Mouse (Mus musculus) lung, adult 18-20 months (tissue): Measurements from ENCODE around the gene Cldn4.
"Not testable (repeated sequence)": the region's sequence is repeated elsewhere in the genome, so short reads cannot be mapped to it uniquely, and the experiment has no call there.

Source experiments
- DNase-seq, 2 experiments: peaks; one replicate each; pipeline ENCODE4 v3.0.0; 2022; ENCODE audit warnings: mixed read lengths in 2 of 2

Gene Cldn4

GRCm38 (mm10) chr5:134963546-134963945 lies 16.8 kb upstream of the Cldn4 start:
- DNase-seq: peak; percentile 53 to 76

- no peak for DNase-seq
These were observed 14.8 kb upstream of the Cldn4 start for GRCm38 (mm10) chr5:134961519-134961918.

GRCm38 (mm10) chr5:134960430-134960829 lies 13.7 kb upstream of the Cldn4 start:
- no peak for DNase-seq

- no peak for DNase-seq
These were observed 12.4 kb upstream of the Cldn4 start for GRCm38 (mm10) chr5:134959114-134959513.

- no peak for DNase-seq
These were observed 8.8 kb upstream of the Cldn4 start for GRCm38 (mm10) chr5:134955491-134955890.

- peak; percentile 81 to 87 for DNase-seq
These were observed 4.5 kb upstream of the Cldn4 start for GRCm38 (mm10) chr5:134951053-134951884.

- no peak for DNase-seq
These were observed 1.3 kb upstream of the Cldn4 start for GRCm38 (mm10) chr5:134948085-134948439.

- DNase-seq: peak; percentile 27 to 57
These were observed 818 bp upstream of the Cldn4 start for GRCm38 (mm10) chr5:134947420-134948084.

GRCm38 (mm10) chr5:134946063-134946856 lies 474 bp downstream of the Cldn4 start:
- DNase-seq: no peak

- no peak for DNase-seq
These were observed 1.3 kb downstream of the Cldn4 start for GRCm38 (mm10) chr5:134945266-134945959.

GRCm38 (mm10) chr5:134944179-134944578 lies 2.6 kb downstream of the Cldn4 start:
- DNase-seq: no peak

- DNase-seq: no peak
These were observed 4.0 kb downstream of the Cldn4 start for GRCm38 (mm10) chr5:134942740-134943139.

GRCm38 (mm10) chr5:134941472-134942209 lies 5.1 kb downstream of the Cldn4 start:
- no peak for DNase-seq

- DNase-seq: not testable (repeated sequence)
These were observed 7.2 kb downstream of the Cldn4 start for GRCm38 (mm10) chr5:134939554-134939953.

GRCm38 (mm10) chr5:134939069-134939468 lies 7.7 kb downstream of the Cldn4 start:
- no peak for DNase-seq

GRCm38 (mm10) chr5:134936626-134937185 lies 10.0 kb downstream of the Cldn4 start:
- DNase-seq: no peak

GRCm38 (mm10) chr5:134936051-134936450 lies 10.7 kb downstream of the Cldn4 start:
- no peak for DNase-seq

GRCm38 (mm10) chr5:134934666-134935065 lies 12.1 kb downstream of the Cldn4 start:
- DNase-seq: no peak

- DNase-seq: not testable (repeated sequence)
These were observed 13.0 kb downstream of the Cldn4 start for GRCm38 (mm10) chr5:134933686-134934085.

GRCm38 (mm10) chr5:134933281-134933680 lies 13.5 kb downstream of the Cldn4 start:
- DNase-seq: no peak

GRCm38 (mm10) chr5:134932903-134933276 lies 13.8 kb downstream of the Cldn4 start:
- DNase-seq: peak; percentile 74 to 85
